Mouse (Mus musculus): Measurements from ENCODE around the gene Cnot6l. TPM values are rescaled to one million over a fixed set of nuclear protein-coding genes. Genes with fewer than 3 reads are reported as not detected.

Cnot6l gene
- polyA plus RNA-seq, 1 experiment from 2014 or later, result 10.6 TPM

DNA sequence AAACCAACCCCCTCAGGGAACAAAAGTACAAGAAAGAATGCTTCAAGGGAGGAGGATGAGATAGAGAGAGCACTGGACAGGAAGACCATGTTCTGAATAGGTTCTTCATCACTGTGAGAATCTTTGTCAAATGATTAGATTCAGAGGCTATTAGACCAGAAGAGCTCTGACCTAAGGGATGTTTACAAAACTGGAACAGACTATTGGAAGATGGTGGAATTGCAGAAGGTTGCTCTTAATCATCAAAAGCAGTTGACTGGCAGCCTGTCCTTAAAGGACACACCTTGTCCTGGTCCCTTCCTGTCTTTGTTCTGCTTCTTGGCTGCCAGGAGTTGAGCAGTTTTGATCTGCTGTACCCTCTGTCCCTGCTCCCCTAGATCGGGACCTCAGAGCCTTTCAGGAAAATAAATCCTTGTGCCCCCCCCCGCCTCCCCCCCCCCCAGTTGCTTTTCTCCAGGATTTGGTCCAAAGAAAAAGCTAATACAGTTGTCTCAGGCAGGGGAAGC is 32.6 kb upstream of the Cnot6l start:
- DNase-seq (ENCODE audit: low spot score, missing footprints), result peak; percentile 75
- 55% methylated on average over 2 of the region's 2 CpGs for WGBS

DNA sequence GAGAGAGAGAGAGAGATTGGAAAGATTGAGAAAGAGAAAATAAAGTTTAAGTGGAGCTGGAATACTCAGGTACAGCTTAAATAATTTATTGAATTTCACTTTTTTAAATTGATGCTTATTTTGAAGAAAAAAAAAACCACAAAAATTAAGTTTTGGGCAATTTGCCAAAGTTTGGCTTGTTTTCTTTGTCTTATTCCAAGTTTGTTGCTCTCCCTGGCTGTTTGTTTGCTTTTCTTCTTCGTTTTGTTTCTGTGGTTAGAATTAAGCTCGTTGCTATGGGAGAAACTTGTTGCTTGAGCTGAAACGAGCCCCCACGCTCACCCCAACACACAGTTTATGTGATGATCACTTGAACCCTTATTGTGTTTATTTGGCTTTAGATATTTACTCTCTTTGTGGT is 27.3 kb upstream of the Cnot6l start:
- WGBS, result 73% methylated on average over 4 of the region's 4 CpGs
- no peaks in the 10 kb centered on the region for H3K36me3 ChIP-seq (ENCODE audit: control insufficient read depth, insufficient read depth, low read length)
- no peak overlapping the region for H3K9ac ChIP-seq (ENCODE audit: low read length)
- no peak overlapping the region for H3K4me2 ChIP-seq
- no peaks in the 10 kb centered on the region for H3K9me3 ChIP-seq (ENCODE audit: control insufficient read depth, low read length)
- no peak overlapping the region for H3K27ac ChIP-seq (ENCODE audit: low read depth, low read length)
- no peaks in the 10 kb centered on the region for H3K27me3 ChIP-seq (ENCODE audit: control insufficient read depth, insufficient read depth, low read length)
- peak; percentile 53 for DNase-seq (ENCODE audit: low spot score, missing footprints)
- no peaks in the 10 kb centered on the region for H3K4me1 ChIP-seq (ENCODE audit: control insufficient read depth, insufficient read depth, low read length)
- no peak overlapping the region for H3K4me3 ChIP-seq (ENCODE audit: low read depth, low read length)
- no peak for ATAC-seq (ENCODE audit: low FRiP score)

More for the DNA sequence above, 32.6 kb upstream of the Cnot6l start:
- Histone ChIP-seq H3K9ac (ENCODE audit: low read length) (no peak overlapping the region), H3K9me3 (ENCODE audit: control insufficient read depth, low read length) (no peaks in the 10 kb centered on the region), H3K36me3 (ENCODE audit: control insufficient read depth, insufficient read depth, low read length) (no peaks in the 10 kb centered on the region), H3K4me3 (ENCODE audit: low read depth, low read length) (no peak overlapping the region), H3K4me1 (ENCODE audit: control insufficient read depth, insufficient read depth, low read length) (no peaks in the 10 kb centered on the region), H3K4me2 (no peak overlapping the region), H3K27ac (ENCODE audit: low read depth, low read length) (no peak overlapping the region), H3K27me3 (ENCODE audit: control insufficient read depth, insufficient read depth, low read length) (no peaks in the 10 kb centered on the region)
- no peak for ATAC-seq (ENCODE audit: low FRiP score)

DNA sequence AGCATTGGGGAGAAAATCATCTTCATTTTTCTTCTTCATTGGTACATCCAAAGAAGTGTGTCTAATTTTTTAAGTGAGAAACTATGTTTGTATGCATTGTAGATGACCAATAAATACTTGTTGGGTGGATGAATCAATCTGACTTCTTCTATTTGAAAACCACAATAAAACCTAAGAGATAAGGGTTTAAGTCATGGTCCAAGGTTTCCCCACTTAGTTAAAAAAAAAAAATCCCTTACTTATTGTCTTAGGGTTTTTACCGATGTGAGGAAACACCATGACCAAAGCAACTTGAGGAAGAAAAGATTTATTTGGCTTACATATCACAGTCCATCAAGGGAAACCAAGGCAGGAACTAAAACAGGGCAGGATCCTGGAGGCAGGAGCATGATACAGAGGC is 25.8 kb upstream of the Cnot6l start:
- DNase-seq (ENCODE audit: low spot score, missing footprints) (no peak), ATAC-seq (ENCODE audit: low FRiP score) (no peak)
- no peaks in the 10 kb centered on the region for H3K9me3 ChIP-seq (ENCODE audit: control insufficient read depth, low read length)
- H3K27me3 ChIP-seq (ENCODE audit: control insufficient read depth, insufficient read depth, low read length), result no peaks in the 10 kb centered on the region
- H3K4me2 ChIP-seq, result no peak overlapping the region
- WGBS, result 85% methylated on average over 1 of the region's 1 CpGs
- H3K9ac ChIP-seq (ENCODE audit: low read length), result no peak overlapping the region
- H3K36me3 ChIP-seq (ENCODE audit: control insufficient read depth, insufficient read depth, low read length), result no peaks in the 10 kb centered on the region
- H3K27ac ChIP-seq (ENCODE audit: low read depth, low read length), result no peak overlapping the region
- H3K4me3 ChIP-seq (ENCODE audit: low read depth, low read length), result no peak overlapping the region
- no peaks in the 10 kb centered on the region for H3K4me1 ChIP-seq (ENCODE audit: control insufficient read depth, insufficient read depth, low read length)

DNA sequence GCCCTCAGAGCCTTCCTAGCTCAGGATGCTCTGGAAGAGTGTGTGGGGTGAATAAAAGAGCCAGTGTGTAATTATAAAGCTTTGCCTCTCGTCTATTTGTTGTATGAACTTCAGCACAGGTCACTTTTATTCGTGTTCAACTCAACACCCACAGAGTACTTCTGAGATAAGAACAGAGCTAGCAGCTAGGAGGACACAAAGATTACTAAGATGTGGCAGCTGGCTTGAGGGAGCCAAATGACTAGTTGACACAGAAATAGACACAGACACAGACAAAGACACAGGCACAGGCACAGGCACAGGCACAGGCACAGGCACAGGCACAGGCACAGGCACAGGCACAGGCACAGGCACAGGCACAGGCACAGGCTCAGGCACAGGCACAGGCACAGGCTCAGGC is 20.0 kb upstream of the Cnot6l start:
- WGBS, result 70% methylated on average over 2 of the region's 2 CpGs
- ATAC-seq (ENCODE audit: low FRiP score) (no peak), DNase-seq (ENCODE audit: low spot score, missing footprints) (no peak)
- no peak overlapping the region for H3K9ac ChIP-seq (ENCODE audit: low read length)
- H3K36me3 ChIP-seq (ENCODE audit: control insufficient read depth, insufficient read depth, low read length), result no peaks in the 10 kb centered on the region
- no peak overlapping the region for H3K4me3 ChIP-seq (ENCODE audit: low read depth, low read length)
- no peak overlapping the region for H3K4me2 ChIP-seq
- no peaks in the 10 kb centered on the region for H3K9me3 ChIP-seq (ENCODE audit: control insufficient read depth, low read length)
- H3K27me3 ChIP-seq (ENCODE audit: control insufficient read depth, insufficient read depth, low read length), result no peaks in the 10 kb centered on the region
- no peaks in the 10 kb centered on the region for H3K4me1 ChIP-seq (ENCODE audit: control insufficient read depth, insufficient read depth, low read length)
- no peak overlapping the region for H3K27ac ChIP-seq (ENCODE audit: low read depth, low read length)

DNA sequence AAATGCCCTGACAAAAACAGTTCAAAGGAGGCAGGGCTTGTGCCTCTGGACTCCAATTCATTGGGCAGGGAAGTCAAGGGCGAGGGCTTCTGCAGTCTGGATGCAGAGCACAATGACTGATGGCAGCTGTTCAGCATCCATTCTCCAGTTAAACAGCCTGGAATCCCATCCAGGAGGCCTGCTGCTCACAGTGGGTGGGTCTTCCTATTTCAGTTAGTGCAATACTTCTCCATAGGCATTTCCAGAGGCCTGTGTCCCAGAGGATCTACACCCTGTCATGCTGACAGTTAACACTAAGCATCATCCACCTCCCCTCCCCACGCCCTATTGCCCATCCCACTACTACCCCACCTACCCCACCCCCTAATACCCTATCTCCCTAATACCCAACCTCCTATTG is 19.2 kb upstream of the Cnot6l start:
- no peak overlapping the region for H3K4me3 ChIP-seq (ENCODE audit: low read depth, low read length)
- H3K27me3 ChIP-seq (ENCODE audit: control insufficient read depth, insufficient read depth, low read length), result no peaks in the 10 kb centered on the region
- no peaks in the 10 kb centered on the region for H3K36me3 ChIP-seq (ENCODE audit: control insufficient read depth, insufficient read depth, low read length)
- no peaks in the 10 kb centered on the region for H3K4me1 ChIP-seq (ENCODE audit: control insufficient read depth, insufficient read depth, low read length)
- WGBS, result 73% methylated on average over 2 of the region's 2 CpGs
- no peak overlapping the region for H3K27ac ChIP-seq (ENCODE audit: low read depth, low read length)
- no peak overlapping the region for H3K4me2 ChIP-seq
- DNase-seq (ENCODE audit: low spot score, missing footprints) (peak; percentile 4), ATAC-seq (ENCODE audit: low FRiP score) (no peak)
- H3K9ac ChIP-seq (ENCODE audit: low read length), result no peak overlapping the region
- H3K9me3 ChIP-seq (ENCODE audit: control insufficient read depth, low read length), result no peaks in the 10 kb centered on the region

DNA sequence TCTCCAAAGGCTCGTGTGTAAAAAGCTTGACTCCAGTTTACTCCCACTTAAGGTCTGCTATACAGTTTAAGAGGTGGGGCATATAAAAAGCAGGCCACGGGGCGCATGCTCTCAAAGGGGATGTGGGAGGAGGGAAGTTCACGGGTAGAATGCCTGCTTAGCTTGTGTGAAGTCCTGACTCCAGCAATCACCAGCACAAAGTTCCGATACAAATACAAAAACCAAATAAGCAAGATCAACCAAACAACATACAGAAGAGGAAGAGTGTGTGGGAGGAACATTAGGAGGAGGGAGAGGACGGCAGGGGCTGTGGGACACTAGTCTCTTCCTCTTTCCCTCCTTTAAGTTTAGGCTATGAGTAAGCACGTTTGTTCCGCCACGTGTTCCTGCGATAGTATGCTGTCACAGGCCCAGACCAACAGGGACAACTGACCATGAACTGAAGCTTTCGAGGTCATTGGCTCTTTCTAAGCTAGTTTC is 12.9 kb upstream of the Cnot6l start:
- DNase-seq (ENCODE audit: low spot score, missing footprints) (peak; percentile 57), ATAC-seq (ENCODE audit: low FRiP score) (no peak)
- H3K9ac ChIP-seq (ENCODE audit: low read length), result no peak overlapping the region
- H3K9me3 ChIP-seq (ENCODE audit: control insufficient read depth, low read length), result no peaks in the 10 kb centered on the region
- no peaks in the 10 kb centered on the region for H3K4me1 ChIP-seq (ENCODE audit: control insufficient read depth, insufficient read depth, low read length)
- H3K4me2 ChIP-seq, result no peak overlapping the region
- no peaks in the 10 kb centered on the region for H3K36me3 ChIP-seq (ENCODE audit: control insufficient read depth, insufficient read depth, low read length)
- no peak overlapping the region for H3K27ac ChIP-seq (ENCODE audit: low read depth, low read length)
- 80% methylated on average over 11 of the region's 11 CpGs for WGBS
- H3K4me3 ChIP-seq (ENCODE audit: low read depth, low read length), result no peak overlapping the region
- no peaks in the 10 kb centered on the region for H3K27me3 ChIP-seq (ENCODE audit: control insufficient read depth, insufficient read depth, low read length)

DNA sequence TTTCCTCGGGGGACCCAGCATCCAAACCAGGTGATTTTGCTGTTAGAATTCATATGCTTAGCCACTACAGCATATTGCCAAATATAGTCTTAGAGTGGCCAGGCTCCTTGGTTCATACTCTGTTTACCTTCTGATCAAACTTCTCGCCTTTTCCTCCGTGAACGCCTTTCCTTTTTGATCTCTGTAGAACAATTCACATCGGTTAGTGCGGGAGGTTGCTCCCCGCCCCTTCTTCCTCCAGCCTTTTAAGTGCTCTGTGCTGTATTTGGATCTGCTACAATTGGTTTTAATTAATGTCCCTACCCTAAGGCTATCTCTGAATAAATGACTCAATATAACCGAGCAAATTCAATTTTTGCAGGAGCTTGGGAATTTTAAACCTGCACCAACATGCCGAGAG is 12.2 kb upstream of the Cnot6l start:
- ATAC-seq (ENCODE audit: low FRiP score), result no peak

DNA sequence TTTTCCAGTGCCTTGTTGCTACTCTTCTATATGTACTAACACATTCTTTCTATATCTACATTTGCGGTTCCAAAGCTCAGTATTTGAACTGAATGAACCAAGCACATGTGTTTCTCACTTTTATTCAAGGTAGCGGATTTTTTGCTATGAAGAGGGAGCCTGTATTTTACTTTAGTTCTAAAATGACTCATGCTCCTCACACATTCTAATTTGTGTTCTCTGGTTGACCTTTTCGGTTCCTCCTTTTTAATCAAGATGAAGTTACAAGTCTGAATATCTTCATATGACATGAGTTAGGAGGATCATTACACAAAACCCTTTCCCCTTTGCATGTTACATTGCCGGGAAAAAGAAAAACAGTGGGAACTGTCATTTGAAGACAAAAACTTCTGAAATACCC is 7.8 kb upstream of the Cnot6l start:
- Histone ChIP-seq H3K4me3 (ENCODE audit: low read depth, low read length) (no peak overlapping the region), H3K4me1 (ENCODE audit: control insufficient read depth, insufficient read depth, low read length) (no peaks in the 10 kb centered on the region), H3K9me3 (ENCODE audit: control insufficient read depth, low read length) (no peaks in the 10 kb centered on the region), H3K9ac (ENCODE audit: low read length) (no peak overlapping the region), H3K4me2 (no peak overlapping the region), H3K27me3 (ENCODE audit: control insufficient read depth, insufficient read depth, low read length) (no peaks in the 10 kb centered on the region), H3K36me3 (ENCODE audit: control insufficient read depth, insufficient read depth, low read length) (no peaks in the 10 kb centered on the region), H3K27ac (ENCODE audit: low read depth, low read length) (no peak overlapping the region)
- ATAC-seq (ENCODE audit: low FRiP score) (no peak), DNase-seq (ENCODE audit: low spot score, missing footprints) (peak; percentile 14)
- 95% methylated on average over 4 of the region's 4 CpGs for WGBS

More for the DNA sequence above, 12.2 kb upstream of the Cnot6l start:
- no peak overlapping the region for H3K9ac ChIP-seq (ENCODE audit: low read length)
- no peaks in the 10 kb centered on the region for H3K36me3 ChIP-seq (ENCODE audit: control insufficient read depth, insufficient read depth, low read length)
- no peak for DNase-seq (ENCODE audit: low spot score, missing footprints)
- no peaks in the 10 kb centered on the region for H3K9me3 ChIP-seq (ENCODE audit: control insufficient read depth, low read length)
- H3K27ac ChIP-seq (ENCODE audit: low read depth, low read length), result no peak overlapping the region
- no peaks in the 10 kb centered on the region for H3K4me1 ChIP-seq (ENCODE audit: control insufficient read depth, insufficient read depth, low read length)
- no peak overlapping the region for H3K4me3 ChIP-seq (ENCODE audit: low read depth, low read length)
- 68% methylated on average over 9 of the region's 9 CpGs for WGBS
- no peaks in the 10 kb centered on the region for H3K27me3 ChIP-seq (ENCODE audit: control insufficient read depth, insufficient read depth, low read length)
- no peak overlapping the region for H3K4me2 ChIP-seq

DNA sequence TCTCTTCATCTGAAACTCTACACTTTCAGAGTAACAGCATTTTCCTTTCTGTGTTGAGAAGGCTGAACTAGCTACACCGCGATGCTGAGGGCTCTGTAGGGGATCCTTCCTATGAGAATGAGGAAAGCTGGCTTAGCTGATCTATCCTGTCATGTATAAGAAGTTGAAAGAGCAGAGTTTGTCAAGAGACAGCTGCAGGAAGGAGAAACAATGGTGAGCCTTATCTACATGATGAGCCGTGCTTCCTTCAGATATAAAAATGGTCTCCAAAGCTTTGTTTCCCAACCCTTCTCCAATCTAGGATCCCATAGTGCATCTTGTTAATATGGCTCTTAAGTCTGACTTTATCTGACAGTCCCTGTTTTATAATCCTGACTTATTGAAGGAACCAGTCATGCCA is 6.5 kb upstream of the Cnot6l start:
- ATAC-seq (ENCODE audit: low FRiP score) (no peak), DNase-seq (ENCODE audit: low spot score, missing footprints) (peak; percentile 69)
- no peaks in the 10 kb centered on the region for H3K4me1 ChIP-seq (ENCODE audit: control insufficient read depth, insufficient read depth, low read length)
- H3K4me3 ChIP-seq (ENCODE audit: low read depth, low read length), result no peak overlapping the region
- no peaks in the 10 kb centered on the region for H3K9me3 ChIP-seq (ENCODE audit: control insufficient read depth, low read length)
- no peak overlapping the region for H3K4me2 ChIP-seq
- no peaks in the 10 kb centered on the region for H3K36me3 ChIP-seq (ENCODE audit: control insufficient read depth, insufficient read depth, low read length)
- H3K27me3 ChIP-seq (ENCODE audit: control insufficient read depth, insufficient read depth, low read length), result no peaks in the 10 kb centered on the region
- no peak overlapping the region for H3K9ac ChIP-seq (ENCODE audit: low read length)
- WGBS, result 76% methylated on average over 3 of the region's 3 CpGs
- H3K27ac ChIP-seq (ENCODE audit: low read depth, low read length), result no peak overlapping the region

All from midbrain, embryonic 11.5 days (tissue).